Mouse (Mus musculus) ES-CJ7 (cell line): ENCODE measurements around the gene Olfr150.
"Not testable (repeated sequence)": the region's sequence is repeated elsewhere in the genome, so short reads cannot be mapped to it uniquely, and the experiment has no call there.

Source experiments
- DNase-seq: peaks from one replicate; pipeline ENCODE4 v3.0.0; 2011; ENCODE audit warnings: low read depth, low spot score

Gene Olfr150

GRCm38 (mm10) chr9:39730678-39731077 is at the start of gene Olfr150:
Olfr150 (plus strand) TSS chr9:39730978.
- no peak for DNase-seq

- not testable (repeated sequence) for DNase-seq
Measured at GRCm38 (mm10) chr9:39701123-39701522, 29.7 kb upstream of the Olfr150 start.

- DNase-seq: no peak
Measured at GRCm38 (mm10) chr9:39707017-39707416, 23.8 kb upstream of the Olfr150 start, which contains the start of gene Olfr149. Olfr149 (minus strand) TSS chr9:39707117.

GRCm38 (mm10) chr9:39708958-39709357 is 21.8 kb upstream of the Olfr150 start:
- DNase-seq: no peak

- no peak for DNase-seq
Measured at GRCm38 (mm10) chr9:39711053-39711452, 19.7 kb upstream of the Olfr150 start, which contains the start of gene Olfr965. Olfr965 (plus strand) TSS chr9:39711353.

- peak; percentile 80 for DNase-seq
Measured at GRCm38 (mm10) chr9:39740741-39741140, 10.0 kb downstream of the Olfr150 start.

GRCm38 (mm10) chr9:39745949-39746348 is 15.2 kb downstream of the Olfr150 start, which contains the start of gene Olfr967:
Olfr967 (plus strand) TSS chr9:39746249.
- no peak for DNase-seq

GRCm38 (mm10) chr9:39746428-39746827 is 15.7 kb downstream of the Olfr150 start:
- no peak for DNase-seq

- DNase-seq: no peak
Measured at GRCm38 (mm10) chr9:39783153-39783552, 52.4 kb downstream of the Olfr150 start, which contains the start of gene Olfr968. Olfr968 (minus strand) TSS chr9:39783253.
